Mouse (Mus musculus): ENCODE measurements at regions not wholly inside any gene's neighbourhood (a gene's known extent, or its start where the extent isn't known, plus 50 kb on each side); places are given as distances from the start of the nearest gene placed in this dataset.
A peak's percentile ranks its signal among the peaks of the same experiment; 100 is the strongest.
"Not testable (repeated sequence)": the region's sequence is repeated elsewhere in the genome, so short reads cannot be mapped to it uniquely, and the experiment has no call there.

DNA sequence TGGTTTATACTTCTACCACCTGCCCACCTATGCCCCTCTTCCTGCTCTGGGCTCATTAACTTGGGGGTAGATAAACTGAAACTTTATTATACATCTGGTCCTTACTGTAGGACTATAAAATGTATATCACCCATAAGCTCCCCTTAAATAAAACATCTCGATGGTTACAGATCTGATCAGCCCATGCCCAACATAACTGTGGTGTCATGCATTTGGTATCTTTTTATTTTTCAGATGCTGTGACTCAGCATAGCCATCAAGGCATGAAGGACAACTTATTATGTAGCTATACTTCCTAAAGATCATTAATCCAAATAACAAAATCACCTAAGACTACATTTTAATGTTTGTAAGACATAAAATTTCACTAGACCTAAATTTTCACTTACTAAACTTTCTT is 761.0 kb downstream of the Cdh11 start:
- DNase-seq, result no peak
- Histone ChIP-seq H3K4me3 (no peak overlapping the region), H3K27ac (no peak overlapping the region), H3K4me1 (ENCODE audit: control insufficient read depth, insufficient read depth, low read length) (no peaks in the 10 kb centered on the region), H3K79me2 (replicated peaks; ENCODE audit: control insufficient read depth, insufficient read depth, low read length) (no peaks in the 10 kb centered on the region), H3K9ac (ENCODE audit: low read depth, low read length) (no peak overlapping the region), H3K36me3 (ENCODE audit: control insufficient read depth, insufficient read depth, low read length) (no peaks in the 10 kb centered on the region), H3K27me3 (ENCODE audit: control insufficient read depth, insufficient read depth, low read length) (no peaks in the 10 kb centered on the region)
- intact Hi-C loops (cut with DNase I), result no loop called here
- 69% methylated on average over 1 of the region's 1 CpGs for WGBS
- TF ChIP-seq POLR2A (IDR thresholded peaks at IDR 0.05; ENCODE audit: insufficient read depth, low read depth, low read length) (no peak), CTCF (IDR thresholded peaks at IDR 0.05) (no peak), EP300 (IDR thresholded peaks at IDR 0.05; ENCODE audit: insufficient read depth, low read depth, low read length) (no peak)

DNA sequence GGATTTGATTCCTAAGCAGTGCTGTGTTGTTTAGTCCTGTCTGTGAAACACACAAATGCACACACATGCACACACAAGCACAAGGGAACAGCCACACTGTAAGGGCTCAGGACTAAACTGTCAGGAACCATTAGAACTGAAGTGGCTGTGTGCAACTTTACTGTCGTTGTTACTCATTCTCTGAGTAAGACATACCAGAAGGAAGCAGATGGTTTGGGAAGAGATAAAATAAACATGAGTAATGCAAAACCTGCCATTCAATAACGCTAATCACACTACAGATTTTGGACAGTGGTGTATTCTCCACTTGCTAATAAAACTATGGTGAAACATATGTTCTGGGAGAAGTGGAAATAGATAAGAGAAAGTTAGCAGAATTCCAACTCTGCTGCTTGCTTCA is 767.7 kb downstream of the Cdh11 start:
- 27% methylated on average over 2 of the region's 2 CpGs for WGBS
- Histone ChIP-seq H3K36me3 (ENCODE audit: control insufficient read depth, insufficient read depth, low read length) (no peaks in the 10 kb centered on the region), H3K4me1 (ENCODE audit: control insufficient read depth, insufficient read depth, low read length) (no peaks in the 10 kb centered on the region), H3K79me2 (replicated peaks; ENCODE audit: control insufficient read depth, insufficient read depth, low read length) (no peaks in the 10 kb centered on the region), H3K27ac (no peak overlapping the region), H3K27me3 (ENCODE audit: control insufficient read depth, insufficient read depth, low read length) (no peaks in the 10 kb centered on the region), H3K9ac (ENCODE audit: low read depth, low read length) (no peak overlapping the region), H3K4me3 (no peak overlapping the region)
- TF ChIP-seq POLR2A (IDR thresholded peaks at IDR 0.05; ENCODE audit: insufficient read depth, low read depth, low read length) (no peak), EP300 (IDR thresholded peaks at IDR 0.05; ENCODE audit: insufficient read depth, low read depth, low read length) (no peak), CTCF (IDR thresholded peaks at IDR 0.05) (no peak)
- DNase-seq, result no peak
- intact Hi-C loops (cut with DNase I), result no loop called here

DNA sequence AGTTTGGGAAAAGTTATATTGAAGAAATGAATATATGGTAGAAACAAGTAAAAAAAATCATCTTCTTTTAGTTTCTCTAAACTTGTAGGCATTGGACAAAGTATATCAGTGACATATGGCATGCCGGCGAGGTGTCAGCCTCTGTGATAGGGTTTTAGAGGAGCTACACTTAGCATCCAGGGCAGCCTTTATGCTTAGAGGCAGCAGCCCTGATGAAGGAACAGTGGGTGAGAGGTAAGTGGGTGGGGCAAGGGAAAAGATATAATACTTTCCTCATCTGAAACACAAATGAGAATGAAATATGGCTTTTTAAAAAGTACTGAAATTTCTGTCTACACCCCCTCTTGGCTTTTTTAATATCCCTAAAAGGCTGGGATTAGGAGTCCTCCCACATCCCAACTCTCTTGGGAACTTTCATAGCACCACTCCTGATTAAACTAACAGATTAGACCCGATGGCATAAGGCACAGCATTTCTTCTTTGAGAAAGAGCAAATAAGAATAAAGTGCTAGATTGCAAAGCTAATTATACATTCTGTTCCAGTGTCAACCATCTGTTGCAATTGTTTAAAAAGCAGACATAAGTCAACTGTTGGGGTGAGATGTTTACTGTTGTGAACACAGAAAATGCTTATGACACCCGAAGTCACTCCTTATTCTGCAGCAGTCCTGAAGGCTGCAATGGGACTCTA is 785.0 kb downstream of the Cdh11 start:
- intact Hi-C loops (cut with DNase I), result no loop called here
- Histone ChIP-seq H3K79me2 (replicated peaks; ENCODE audit: control insufficient read depth, insufficient read depth, low read length) (no peaks in the 10 kb centered on the region), H3K4me1 (ENCODE audit: control insufficient read depth, insufficient read depth, low read length) (no peaks in the 10 kb centered on the region), H3K9ac (ENCODE audit: low read depth, low read length) (no peak overlapping the region), H3K27me3 (ENCODE audit: control insufficient read depth, insufficient read depth, low read length) (no peaks in the 10 kb centered on the region), H3K4me3 (no peak overlapping the region), H3K27ac (no peak overlapping the region), H3K36me3 (ENCODE audit: control insufficient read depth, insufficient read depth, low read length) (no peaks in the 10 kb centered on the region)
- TF ChIP-seq CTCF (IDR thresholded peaks at IDR 0.05) (no peak), EP300 (IDR thresholded peaks at IDR 0.05; ENCODE audit: insufficient read depth, low read depth, low read length) (no peak), POLR2A (IDR thresholded peaks at IDR 0.05; ENCODE audit: insufficient read depth, low read depth, low read length) (no peak)
- DNase-seq, result no peak
- WGBS, result 66% methylated on average over 4 of the region's 4 CpGs

DNA sequence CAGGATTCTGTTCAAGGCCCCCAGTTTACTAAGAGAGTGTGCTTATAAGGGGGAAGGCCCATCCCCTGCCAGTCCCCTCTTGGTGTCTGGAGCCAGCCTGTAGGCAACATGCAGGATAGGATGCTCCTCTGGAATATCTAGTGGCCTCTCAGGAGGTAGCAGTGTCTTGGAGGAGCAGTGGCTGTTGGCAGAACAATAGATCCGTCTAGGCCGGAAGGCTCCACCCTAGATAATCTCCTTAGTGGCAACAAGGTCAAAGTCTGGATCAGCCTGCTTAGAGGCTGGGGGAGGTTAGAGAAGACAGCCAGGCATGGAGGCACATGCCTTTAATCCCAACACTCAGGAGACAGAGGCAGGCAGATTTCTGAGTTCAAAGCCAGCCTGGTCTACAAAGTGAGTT is 788.7 kb downstream of the Cdh11 start:
- H3K79me2 ChIP-seq (replicated peaks; ENCODE audit: control insufficient read depth, insufficient read depth, low read length); H3K4me3 ChIP-seq; H3K4me1 ChIP-seq (ENCODE audit: control insufficient read depth, insufficient read depth, low read length); DNase-seq; H3K27me3 ChIP-seq (ENCODE audit: control insufficient read depth, insufficient read depth, low read length); H3K9ac ChIP-seq (ENCODE audit: low read depth, low read length); H3K27ac ChIP-seq; H3K36me3 ChIP-seq (ENCODE audit: control insufficient read depth, insufficient read depth, low read length); intact Hi-C loops (cut with DNase I): not testable (repeated sequence)
- 52% methylated on average over 2 of the region's 2 CpGs for WGBS

DNA sequence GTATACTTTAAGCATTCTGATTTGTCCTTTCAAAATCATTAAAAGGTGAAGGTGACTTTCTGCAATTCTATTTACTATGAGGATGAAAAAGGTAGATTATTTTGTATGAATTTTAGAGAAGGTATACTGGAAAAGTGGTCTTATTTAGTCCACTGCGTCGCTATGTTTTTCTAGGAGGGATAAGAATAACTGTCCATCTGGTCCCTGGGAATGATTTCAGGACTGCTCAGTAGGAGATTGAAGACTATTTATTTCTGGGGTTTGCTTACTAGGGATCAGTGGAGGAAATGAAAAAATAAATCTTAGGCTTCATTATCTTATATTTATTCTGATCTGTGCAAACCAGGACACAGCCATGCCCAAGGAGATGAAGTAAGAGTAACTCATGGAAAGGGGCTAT is 828.6 kb downstream of the Cdh11 start:
- Histone ChIP-seq H3K27ac (no peak overlapping the region), H3K36me3 (ENCODE audit: control insufficient read depth, insufficient read depth, low read length) (no peaks in the 10 kb centered on the region), H3K79me2 (replicated peaks; ENCODE audit: control insufficient read depth, insufficient read depth, low read length) (no peaks in the 10 kb centered on the region), H3K4me3 (no peak overlapping the region), H3K9ac (ENCODE audit: low read depth, low read length) (no peak overlapping the region), H3K27me3 (ENCODE audit: control insufficient read depth, insufficient read depth, low read length) (no peaks in the 10 kb centered on the region), H3K4me1 (ENCODE audit: control insufficient read depth, insufficient read depth, low read length) (no peaks in the 10 kb centered on the region)
- WGBS, result 85% methylated on average over 2 of the region's 2 CpGs
- DNase-seq, result no peak
- no peak for TF ChIP-seq POLR2A (IDR thresholded peaks at IDR 0.05; ENCODE audit: insufficient read depth, low read depth, low read length)
- intact Hi-C loops (cut with DNase I), result no loop called here

DNA sequence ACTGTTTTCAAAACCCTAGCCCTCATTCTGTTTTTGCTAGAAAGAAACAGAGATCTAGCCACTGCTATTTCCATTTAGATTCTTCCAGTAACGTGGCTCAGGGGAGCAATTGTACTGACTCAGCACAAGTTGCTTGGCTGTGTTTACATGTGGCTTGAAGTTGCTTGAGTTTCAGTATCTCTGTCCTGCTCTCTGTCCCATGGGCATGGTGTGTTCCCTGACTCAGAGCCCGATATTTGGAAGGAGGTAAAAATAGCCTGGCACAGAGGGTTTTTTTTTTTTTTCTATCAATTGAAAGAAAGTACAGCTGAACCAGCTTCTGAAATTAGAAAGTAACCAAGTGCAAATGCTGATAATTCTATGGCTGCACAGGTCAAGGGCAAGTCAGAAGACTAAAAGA is 834.8 kb downstream of the Cdh11 start:
- intact Hi-C loops (cut with DNase I), result no loop called here
- Histone ChIP-seq H3K9ac (ENCODE audit: low read depth, low read length) (no peak overlapping the region), H3K36me3 (ENCODE audit: control insufficient read depth, insufficient read depth, low read length) (no peaks in the 10 kb centered on the region), H3K4me1 (ENCODE audit: control insufficient read depth, insufficient read depth, low read length) (no peaks in the 10 kb centered on the region), H3K27ac (peak overlapping the region; percentile 45), H3K4me3 (no peak overlapping the region), H3K79me2 (replicated peaks; ENCODE audit: control insufficient read depth, insufficient read depth, low read length) (no peaks in the 10 kb centered on the region), H3K27me3 (ENCODE audit: control insufficient read depth, insufficient read depth, low read length) (no peaks in the 10 kb centered on the region)
- 12% methylated on average over 2 of the region's 2 CpGs for WGBS
- no peak for TF ChIP-seq CTCF (IDR thresholded peaks at IDR 0.05)
- TF ChIP-seq POLR2A (IDR thresholded peaks at IDR 0.05; ENCODE audit: insufficient read depth, low read depth, low read length), result no peak
- 0 out of 2 replicates have a peak, but pooled peaks have one; percentile 47 for TF ChIP-seq EP300 (IDR thresholded peaks at IDR 0.05; ENCODE audit: insufficient read depth, low read depth, low read length)
- DNase-seq, result peak in 1 of 2 experiments; percentile 40

Data from heart, adult 2 months (tissue).